Mouse (Mus musculus): ENCODE results near the gene Ccdc58.
"Not testable (repeated sequence)": the region's sequence is repeated elsewhere in the genome, so short reads cannot be mapped to it uniquely, and the experiment has no call there.

The Ccdc58 gene

DNA sequence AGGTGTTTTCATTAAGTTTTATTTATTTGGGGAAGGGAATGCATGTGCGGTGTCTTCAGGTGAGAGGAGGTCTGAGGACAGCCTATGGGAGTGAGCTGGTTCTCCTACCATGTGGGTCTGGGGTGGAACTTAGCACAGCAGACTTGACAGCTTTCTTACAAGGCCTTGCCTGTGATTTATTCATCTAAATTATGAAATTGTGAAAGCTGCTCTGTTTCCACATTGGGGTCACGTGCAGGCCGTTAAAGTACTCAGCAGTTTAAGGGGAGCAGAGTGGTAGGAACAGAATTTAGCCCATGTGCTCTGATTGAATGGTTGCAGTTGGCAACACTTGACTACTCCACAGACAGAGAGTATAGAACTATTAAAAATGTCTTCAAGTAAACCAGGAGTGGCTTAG lies 8.4 kb downstream of the Ccdc58 start:
- DNase-seq = no peak

GRCm38 (mm10) chr16:36087846-36088245 lies 16.4 kb downstream of the Ccdc58 start:
- no peak for DNase-seq

DNA sequence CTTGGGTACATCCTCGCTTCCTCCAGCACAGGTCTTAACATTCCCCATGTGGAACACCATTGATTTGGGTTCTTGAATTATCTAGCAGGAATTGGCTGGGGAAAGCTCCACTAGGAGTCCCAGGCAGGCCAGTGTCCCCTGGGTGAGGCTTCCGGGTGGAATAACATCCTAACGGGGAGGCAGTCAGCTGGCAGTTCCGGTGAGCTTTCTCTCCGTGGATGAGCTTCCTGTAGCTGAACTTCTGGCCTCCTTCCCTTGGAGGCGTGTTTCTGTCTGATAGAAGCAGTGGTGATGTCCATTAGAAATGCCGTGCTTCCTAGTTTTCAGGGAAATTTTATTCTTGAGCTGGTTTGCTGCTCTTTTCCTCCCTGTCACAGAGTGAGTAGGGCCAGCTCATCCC lies 17.6 kb downstream of the Ccdc58 start:
- DNase-seq = no peak

- DNase-seq = no peak
Observed at GRCm38 (mm10) chr16:36089850-36090616, 18.5 kb downstream of the Ccdc58 start.

DNA sequence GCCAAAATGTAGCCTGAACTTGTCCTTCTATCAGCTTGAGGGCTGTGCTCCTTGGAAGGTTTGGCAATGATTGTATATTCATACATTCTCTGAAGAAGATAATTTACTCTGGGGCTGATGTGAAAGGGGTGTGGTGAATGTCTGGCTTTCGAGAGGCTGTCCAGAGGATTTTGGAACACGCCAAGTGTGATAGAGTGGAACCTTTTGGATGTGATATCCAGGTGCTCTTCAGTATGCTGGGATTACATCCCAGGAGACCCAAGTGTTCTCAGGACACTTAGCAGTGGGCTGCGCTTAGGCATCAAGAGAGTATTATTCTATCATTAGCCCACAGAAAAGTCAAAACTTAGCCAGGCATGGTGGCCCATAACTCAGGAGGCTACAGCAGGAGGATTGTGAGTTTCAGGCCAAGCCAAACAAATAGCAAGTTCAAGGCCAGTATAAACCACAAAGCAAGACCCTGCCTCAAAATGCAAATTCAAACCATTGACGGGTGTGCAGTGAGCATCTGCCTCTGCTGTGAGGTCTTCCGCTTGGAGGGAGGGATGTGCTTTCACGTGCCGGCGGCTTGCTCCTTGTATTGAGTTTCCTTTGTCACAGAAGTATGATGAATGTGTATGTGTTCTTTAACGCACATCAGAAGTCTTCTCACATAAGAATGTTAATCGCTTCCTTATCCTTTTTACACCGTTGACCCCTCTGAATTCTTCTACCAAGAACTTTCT lies 19.5 kb downstream of the Ccdc58 start:
- DNase-seq = no peak

GRCm38 (mm10) chr16:36094079-36094478 lies 22.6 kb downstream of the Ccdc58 start:
- DNase-seq = no peak

DNA sequence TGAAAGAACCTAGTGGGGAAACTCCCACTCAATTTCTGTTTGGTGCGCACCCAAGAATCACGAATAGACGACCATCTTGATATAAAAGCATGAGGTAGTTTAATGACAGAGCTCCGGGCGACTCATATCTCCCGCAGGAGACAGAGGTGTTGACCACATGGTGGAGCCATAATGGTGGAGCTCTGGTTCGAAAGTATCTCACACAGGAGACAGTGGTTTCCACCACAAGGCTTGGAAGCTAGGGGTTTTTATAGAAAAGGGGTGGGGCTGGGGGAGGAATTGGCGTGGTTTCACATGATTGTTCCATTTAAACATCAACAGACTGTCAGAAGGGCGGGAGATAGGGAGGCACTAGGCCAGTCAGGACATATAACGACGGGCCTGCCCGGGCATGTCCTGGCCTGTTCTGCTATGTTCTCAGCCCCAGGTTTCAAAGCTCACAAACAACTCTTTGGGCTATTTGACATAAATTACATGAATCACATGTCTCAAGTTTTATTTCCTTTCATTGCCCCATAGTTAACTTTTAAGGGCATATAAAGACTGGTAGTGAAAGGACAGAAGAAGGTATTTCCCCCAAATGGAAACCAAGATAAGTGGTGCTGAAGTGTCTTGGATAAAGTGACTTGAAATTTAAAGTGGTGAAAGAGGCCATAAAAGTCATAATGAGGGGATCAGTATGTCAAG lies 26.5 kb downstream of the Ccdc58 start:
- not testable (repeated sequence) for DNase-seq

- DNase-seq = no peak
Observed at GRCm38 (mm10) chr16:36101526-36101925, 30.0 kb downstream of the Ccdc58 start.

- no peak for DNase-seq
Observed at GRCm38 (mm10) chr16:36102211-36102610, 30.7 kb downstream of the Ccdc58 start.

DNA sequence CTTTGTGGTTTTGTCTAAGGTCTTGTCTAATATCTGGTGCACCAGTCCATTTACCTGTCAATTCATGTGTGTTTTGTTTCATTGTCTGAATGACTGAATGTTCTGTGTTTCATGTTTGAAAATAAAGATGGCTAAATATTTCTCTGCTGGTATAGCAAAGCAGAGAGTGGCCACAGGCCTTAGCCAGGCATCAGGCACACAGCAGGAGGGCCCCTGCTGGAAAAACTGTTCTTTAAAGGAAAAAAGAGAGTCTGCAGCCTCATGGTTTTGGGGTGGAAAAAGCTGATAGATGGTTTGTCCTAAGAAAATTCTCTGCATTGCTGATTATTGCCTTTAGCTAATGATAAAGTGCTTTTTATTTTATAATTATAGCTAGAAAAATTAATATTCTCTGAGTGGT lies 40.0 kb downstream of the Ccdc58 start:
- DNase-seq = not testable (repeated sequence)

GRCm38 (mm10) chr16:36115751-36116150 lies 44.3 kb downstream of the Ccdc58 start:
- not testable (repeated sequence) for DNase-seq

DNA sequence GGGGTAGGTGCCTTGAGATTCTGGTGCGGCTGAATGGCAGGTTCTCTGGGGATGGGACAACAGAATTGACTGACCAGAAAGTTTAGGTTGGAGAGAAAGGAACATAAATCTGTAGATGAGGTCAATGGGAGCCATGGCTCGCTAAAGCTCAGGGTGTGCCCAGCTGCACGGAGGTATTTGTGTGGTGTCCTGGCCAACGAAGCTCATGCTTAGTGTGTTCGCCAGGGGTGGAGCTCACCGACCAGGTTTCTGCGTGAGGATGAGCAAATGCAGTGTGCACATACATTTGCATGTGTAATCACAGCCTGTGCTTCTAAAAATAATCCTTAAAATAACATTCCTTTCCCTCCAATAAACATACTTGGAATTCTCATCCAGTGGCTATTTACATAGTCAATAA lies 56.6 kb downstream of the Ccdc58 start:
- DNase-seq = no peak

- DNase-seq = no peak
Observed at GRCm38 (mm10) chr16:36131141-36131540, 59.7 kb downstream of the Ccdc58 start, which contains the start of gene Csta1. Gene Csta1 (minus strand): TSS chr16:36131241.

DNA sequence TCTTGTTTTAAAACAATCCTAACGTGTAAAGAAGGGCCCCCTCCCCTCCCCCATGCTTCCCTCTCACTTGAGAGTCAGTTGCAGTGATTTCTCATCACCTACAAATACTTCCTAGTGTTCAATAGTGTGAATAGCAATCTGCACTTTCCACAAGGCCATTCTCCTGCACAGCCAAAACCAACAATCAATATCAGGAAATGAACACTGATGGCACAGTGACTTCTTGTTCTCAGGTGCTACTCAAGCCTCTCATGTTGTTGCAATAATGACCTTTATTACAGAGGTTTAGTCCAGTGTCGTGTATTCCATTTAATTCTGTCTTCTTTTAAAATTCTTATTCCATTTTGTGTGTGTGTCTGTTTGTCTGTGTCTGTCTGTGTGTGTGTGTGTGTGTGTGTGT lies 66.7 kb downstream of the Ccdc58 start:
- no peak for DNase-seq
